Mouse (Mus musculus): ENCODE measurements around the gene Cuedc1. TPM values are rescaled to one million over a fixed set of nuclear protein-coding genes. Genes with fewer than 3 reads are reported as not detected.

Gene Cuedc1
- polyA plus RNA-seq, 1 experiment from 2014 or later = 16.8 TPM

- no peaks in the 10 kb centered on the region for H3K27me3 ChIP-seq (ENCODE audit: insufficient read depth, low read length)
- H3K9me3 ChIP-seq (ENCODE audit: low read depth, low read length) = no peaks in the 10 kb centered on the region
- ATAC-seq (ENCODE audit: insufficient read depth) (no peak), DNase-seq (no peak)
- no peak overlapping the region for H3K4me2 ChIP-seq
- 64% methylated on average over 5 of the region's 5 CpGs for WGBS
- H3K9ac ChIP-seq = no peak overlapping the region
- H3K4me3 ChIP-seq (ENCODE audit: low read depth, low read length) = no peak overlapping the region
- H3K36me3 ChIP-seq (ENCODE audit: insufficient read depth) = no peaks in the 10 kb centered on the region
- no peak for TF ChIP-seq CTCF (IDR thresholded peaks at IDR 0.05; ENCODE audit: low read depth)
- peaks cover 51% of the 10 kb centered on the region for H3K4me1 ChIP-seq (ENCODE audit: insufficient read depth)
- H3K27ac ChIP-seq (ENCODE audit: low read depth) = peak overlapping the region; percentile 38; the same call in 1 of the 2 replicates
These were observed 49.5 kb downstream of the Cuedc1 start for GRCm38 (mm10) chr11:88147388-88147787.

- DNase-seq = no peak
- Histone ChIP-seq H3K36me3 (ENCODE audit: insufficient read depth) (no peaks in the 10 kb centered on the region), H3K4me3 (ENCODE audit: low read depth, low read length) (no peak overlapping the region), H3K9ac (no peak overlapping the region; the same call in 1 of the 2 replicates), H3K27ac (ENCODE audit: low read depth) (peak overlapping the region; percentile 95), H3K4me1 (ENCODE audit: insufficient read depth) (peaks cover 56% of the 10 kb centered on the region), H3K4me2 (peak overlapping the region; percentile 34; the same call in 1 of the 2 replicates), H3K27me3 (ENCODE audit: insufficient read depth, low read length) (no peaks in the 10 kb centered on the region), H3K9me3 (ENCODE audit: low read depth, low read length) (no peaks in the 10 kb centered on the region)
- TF ChIP-seq CTCF (IDR thresholded peaks at IDR 0.05; ENCODE audit: low read depth) = no peak
- WGBS = 39% methylated on average over 7 of the region's 7 CpGs
- no peak for ATAC-seq (ENCODE audit: insufficient read depth)
These were observed 50.3 kb downstream of the Cuedc1 start for GRCm38 (mm10) chr11:88148015-88148637.

GRCm38 (mm10) chr11:88148638-88149279 is 50.9 kb downstream of the Cuedc1 start:
- DNase-seq (peak; percentile 79), ATAC-seq (ENCODE audit: insufficient read depth) (peak; percentile 57)
- Histone ChIP-seq H3K27me3 (ENCODE audit: insufficient read depth, low read length) (no peaks in the 10 kb centered on the region), H3K9ac (no peak overlapping the region; the same call in 1 of the 2 replicates), H3K36me3 (ENCODE audit: insufficient read depth) (no peaks in the 10 kb centered on the region), H3K9me3 (ENCODE audit: low read depth, low read length) (no peaks in the 10 kb centered on the region), H3K4me2 (peak overlapping the region; percentile 34), H3K4me1 (ENCODE audit: insufficient read depth) (peaks cover 62% of the 10 kb centered on the region), H3K27ac (ENCODE audit: low read depth) (peak overlapping the region; percentile 95), H3K4me3 (ENCODE audit: low read depth, low read length) (no peak overlapping the region)
- TF ChIP-seq CTCF (IDR thresholded peaks at IDR 0.05; ENCODE audit: low read depth) = no peak
- WGBS = 6% methylated on average over 11 of the region's 11 CpGs

- peak overlapping the region; percentile 24; the same call in 1 of the 2 replicates for H3K9ac ChIP-seq
- peak; percentile 68 for DNase-seq
- peaks cover 78% of the 10 kb centered on the region for H3K4me1 ChIP-seq (ENCODE audit: insufficient read depth)
- peak overlapping the region; percentile 89 for H3K27ac ChIP-seq (ENCODE audit: low read depth)
- H3K4me3 ChIP-seq (ENCODE audit: low read depth, low read length) = no peak overlapping the region
- no peak overlapping the region for H3K4me2 ChIP-seq
- no peaks in the 10 kb centered on the region for H3K36me3 ChIP-seq (ENCODE audit: insufficient read depth)
- H3K27me3 ChIP-seq (ENCODE audit: insufficient read depth, low read length) = no peaks in the 10 kb centered on the region
- 35% methylated on average over 7 of the region's 7 CpGs for WGBS
- no peak for TF ChIP-seq CTCF (IDR thresholded peaks at IDR 0.05; ENCODE audit: low read depth)
- H3K9me3 ChIP-seq (ENCODE audit: low read depth, low read length) = no peaks in the 10 kb centered on the region
- no peak for ATAC-seq (ENCODE audit: insufficient read depth)
These were observed 53.7 kb downstream of the Cuedc1 start for GRCm38 (mm10) chr11:88151379-88152155.

- H3K4me1 ChIP-seq (ENCODE audit: insufficient read depth) = peaks cover 68% of the 10 kb centered on the region
- H3K9ac ChIP-seq = no peak overlapping the region
These were observed 56.0 kb downstream of the Cuedc1 start for GRCm38 (mm10) chr11:88153880-88154279.

GRCm38 (mm10) chr11:88154500-88154899 is 56.6 kb downstream of the Cuedc1 start:
- no peak for ATAC-seq (ENCODE audit: insufficient read depth)
- Histone ChIP-seq H3K36me3 (ENCODE audit: insufficient read depth) (no peaks in the 10 kb centered on the region), H3K9ac (no peak overlapping the region), H3K9me3 (ENCODE audit: low read depth, low read length) (no peaks in the 10 kb centered on the region), H3K27ac (ENCODE audit: low read depth) (peak overlapping the region; percentile 89), H3K27me3 (ENCODE audit: insufficient read depth, low read length) (no peaks in the 10 kb centered on the region), H3K4me2 (no peak overlapping the region), H3K4me1 (ENCODE audit: insufficient read depth) (peaks cover 68% of the 10 kb centered on the region), H3K4me3 (ENCODE audit: low read depth, low read length) (no peak overlapping the region)
- WGBS = 34% methylated on average over 8 of the region's 8 CpGs
- DNase-seq = peak; percentile 57
- TF ChIP-seq CTCF (IDR thresholded peaks at IDR 0.05; ENCODE audit: low read depth) = no peak

More at GRCm38 (mm10) chr11:88153880-88154279, 56.0 kb downstream of the Cuedc1 start:
- DNase-seq (peak; percentile 69), ATAC-seq (ENCODE audit: insufficient read depth) (peak; percentile 25)
- TF ChIP-seq CTCF (IDR thresholded peaks at IDR 0.05; ENCODE audit: low read depth) = no peak
- Histone ChIP-seq H3K9me3 (ENCODE audit: low read depth, low read length) (no peaks in the 10 kb centered on the region), H3K4me2 (no peak overlapping the region), H3K36me3 (ENCODE audit: insufficient read depth) (no peaks in the 10 kb centered on the region), H3K4me3 (ENCODE audit: low read depth, low read length) (no peak overlapping the region), H3K27ac (ENCODE audit: low read depth) (peak overlapping the region; percentile 89), H3K27me3 (ENCODE audit: insufficient read depth, low read length) (no peaks in the 10 kb centered on the region)
- 34% methylated on average over 5 of the region's 5 CpGs for WGBS

GRCm38 (mm10) chr11:88155451-88155850 is 57.6 kb downstream of the Cuedc1 start:
- H3K27ac ChIP-seq (ENCODE audit: low read depth) = peak overlapping the region; percentile 89
- WGBS = 55% methylated on average over 3 of the region's 3 CpGs
- H3K27me3 ChIP-seq (ENCODE audit: insufficient read depth, low read length) = no peaks in the 10 kb centered on the region
- H3K4me2 ChIP-seq = no peak overlapping the region
- DNase-seq (no peak), ATAC-seq (ENCODE audit: insufficient read depth) (no peak)
- H3K36me3 ChIP-seq (ENCODE audit: insufficient read depth) = no peaks in the 10 kb centered on the region
- no peak overlapping the region for H3K4me3 ChIP-seq (ENCODE audit: low read depth, low read length)
- peaks cover 72% of the 10 kb centered on the region for H3K4me1 ChIP-seq (ENCODE audit: insufficient read depth)
- no peaks in the 10 kb centered on the region for H3K9me3 ChIP-seq (ENCODE audit: low read depth, low read length)
- TF ChIP-seq CTCF (IDR thresholded peaks at IDR 0.05; ENCODE audit: low read depth) = no peak
- peak overlapping the region; percentile 18; the same call in 1 of the 2 replicates for H3K9ac ChIP-seq

Measured in lung, embryonic 14.5 days (tissue).